Comparison of ENCODE assay signal across 8 mouse cellular contexts in the genomic region with DNA sequence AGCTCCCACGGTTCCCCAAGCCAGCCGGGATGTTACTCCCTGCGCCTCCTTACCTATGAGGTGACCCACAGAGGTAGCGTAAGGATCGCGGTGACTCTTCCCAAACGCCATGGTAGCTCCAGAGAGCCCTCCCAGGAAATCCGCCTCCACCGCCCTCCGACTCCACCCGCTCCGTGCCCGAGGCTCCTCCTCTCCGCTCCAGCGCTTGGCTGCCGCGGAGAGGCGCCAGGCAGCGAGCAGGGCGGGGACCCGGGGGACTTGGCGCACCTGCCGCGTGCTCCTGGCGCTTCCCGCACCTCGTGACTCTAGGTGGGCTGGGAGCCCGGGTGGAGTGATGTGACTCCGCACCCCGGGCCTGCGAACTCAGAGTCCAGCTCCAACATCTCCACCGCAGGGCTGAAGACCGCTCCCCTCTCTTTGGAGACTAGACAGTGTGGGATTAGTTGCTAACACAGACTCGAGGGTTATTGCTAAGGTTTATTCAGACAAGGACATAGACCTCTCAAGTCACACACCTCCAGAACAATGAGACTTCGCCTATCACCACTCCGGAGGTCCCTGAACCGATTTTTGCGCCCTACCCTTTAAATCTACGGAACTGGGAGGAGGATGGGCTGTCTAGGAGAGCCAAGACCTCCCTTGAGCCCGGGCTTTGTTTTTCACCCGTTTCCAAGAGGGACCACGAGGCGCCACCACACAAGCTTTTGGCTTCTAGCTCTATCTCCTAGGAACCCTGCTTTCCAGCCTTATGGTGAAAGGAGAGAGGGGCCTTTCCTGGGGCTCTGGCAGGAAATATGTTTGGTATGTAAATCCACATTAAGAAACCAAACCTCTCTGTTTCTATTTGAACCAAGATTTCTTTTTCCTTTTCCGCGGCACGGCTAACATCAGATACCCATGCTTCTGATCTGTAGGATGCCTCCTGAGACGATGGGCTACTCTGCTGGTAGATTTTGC. TPM values are rescaled to one million over a fixed set of nuclear protein-coding genes. Genes with fewer than 3 reads are reported as not detected.
DNase-seq lines count a peak whose midpoint lies in the region; ATAC-seq and TF ChIP-seq lines count a peak whose summit lies in the region.

A gene (minus strand): TSS at position 907 of the 957 bp plus-strand sequence.

- TF ChIP-seq CTCF in ES-Bruce4 (IDR thresholded peaks at IDR 0.05; ENCODE audit: low read depth, low read length) = no peak

- H3K9ac ChIP-seq in ES-Bruce4 (ENCODE audit: low read depth, poor library complexity, severe bottlenecking) = peak within 1 kb of the TSS; percentile 60
- peak within 1 kb of the TSS; percentile 56 for H3K9ac ChIP-seq in forebrain, embryonic 13.5 days
- H3K9ac ChIP-seq in heart, embryonic 16.5 days (ENCODE audit: low read length) = peak within 1 kb of the TSS; percentile 78
- H3K9ac ChIP-seq in liver, embryonic 12.5 days = peak within 1 kb of the TSS; percentile 84

- 7% methylated on average over 47 of the region's 47 CpGs for WGBS in forebrain, embryonic 13.5 days
- 5% methylated on average over 47 of the region's 47 CpGs for WGBS in heart, embryonic 16.5 days
- 6% methylated on average over 47 of the region's 47 CpGs for WGBS in liver, embryonic 12.5 days (ENCODE audit: insufficient replicate concordance)

- H3K4me1 ChIP-seq in ES-Bruce4 (ENCODE audit: control insufficient read depth, insufficient read depth, low read length) = no peaks in the 10 kb centered on the region
- H3K4me1 ChIP-seq in forebrain, embryonic 13.5 days = peaks cover 10% of the 10 kb centered on the region; the same call in 1 of the 2 replicates
- H3K4me1 ChIP-seq in heart, embryonic 16.5 days (ENCODE audit: control insufficient read depth, insufficient read depth, low read length) = peaks cover 10% of the 10 kb centered on the region
- H3K4me1 ChIP-seq in liver, embryonic 12.5 days = peaks cover 50% of the 10 kb centered on the region

- peak; percentile 64 for DNase-seq in cerebellum, adult 11 months
- peak; percentile 83 to 90 for DNase-seq in kidney, postnatal 36 days
- DNase-seq in neural tube, embryonic 10.5 days (ENCODE audit: extremely low spot score, low spot score) = peak; percentile 81
- DNase-seq in telencephalon, adult 2 months (ENCODE audit: low read depth, low spot score) = peak; percentile 62

- no peaks in the 10 kb centered on the region for H3K9me3 ChIP-seq in ES-Bruce4 (replicated peaks; ENCODE audit: control insufficient read depth, insufficient read depth, low read length, poor library complexity, severe bottlenecking)
- H3K9me3 ChIP-seq in forebrain, embryonic 13.5 days (replicated peaks) = no peaks in the 10 kb centered on the region
- H3K9me3 ChIP-seq in heart, embryonic 16.5 days (replicated peaks; ENCODE audit: control insufficient read depth, low read length) = no peaks in the 10 kb centered on the region
- H3K9me3 ChIP-seq in liver, embryonic 12.5 days (replicated peaks) = no peaks in the 10 kb centered on the region

- TF ChIP-seq POLR2A in ES-Bruce4 (IDR thresholded peaks at IDR 0.05; ENCODE audit: insufficient read depth, low read length) = no peak

- H3K27me3 ChIP-seq in ES-Bruce4 (ENCODE audit: control insufficient read depth, insufficient read depth, low read length, poor library complexity, severe bottlenecking) = peaks cover 8% of the 10 kb centered on the region
- H3K27me3 ChIP-seq in forebrain, embryonic 13.5 days = 0 out of 2 replicates have a peak, but pooled peaks cover 4% of the 10 kb centered on the region
- no peaks in the 10 kb centered on the region for H3K27me3 ChIP-seq in heart, embryonic 16.5 days (ENCODE audit: control insufficient read depth, insufficient read depth, low read length)
- H3K27me3 ChIP-seq in liver, embryonic 12.5 days (replicated peaks) = no peaks in the 10 kb centered on the region

- ATAC-seq in forebrain, embryonic 13.5 days = peak; percentile 95
- peak; percentile 90 for ATAC-seq in heart, embryonic 16.5 days (replicated peaks; ENCODE audit: extremely low read depth, insufficient read depth, low FRiP score)
- ATAC-seq in liver, embryonic 12.5 days = peak; percentile 94

- peak within 1 kb of the TSS; percentile 77 for H3K4me2 ChIP-seq in forebrain, embryonic 13.5 days
- H3K4me2 ChIP-seq in heart, embryonic 16.5 days (ENCODE audit: low read depth, low read length) = peak within 1 kb of the TSS; percentile 97
- H3K4me2 ChIP-seq in liver, embryonic 12.5 days = peak within 1 kb of the TSS; percentile 87

- peaks cover 2% of the 10 kb centered on the region; the same call in 1 of the 2 replicates for H3K36me3 ChIP-seq in ES-Bruce4 (ENCODE audit: control insufficient read depth, insufficient read depth, low read length, poor library complexity, severe bottlenecking)
- H3K36me3 ChIP-seq in forebrain, embryonic 13.5 days (ENCODE audit: poor library complexity, severe bottlenecking) = no peaks in the 10 kb centered on the region
- 0 out of 2 replicates have a peak, but pooled peaks cover 5% of the 10 kb centered on the region for H3K36me3 ChIP-seq in heart, embryonic 16.5 days (ENCODE audit: control insufficient read depth, insufficient read depth)
- peaks cover 26% of the 10 kb centered on the region for H3K36me3 ChIP-seq in liver, embryonic 12.5 days

- H3K27ac ChIP-seq in ES-Bruce4 (ENCODE audit: insufficient read depth, low read length) = no peak within 1 kb of the TSS
- no peak within 1 kb of the TSS; the same call in 1 of the 2 replicates for H3K27ac ChIP-seq in forebrain, embryonic 13.5 days
- peak within 1 kb of the TSS; percentile 20; the same call in 1 of the 2 replicates for H3K27ac ChIP-seq in heart, embryonic 16.5 days (ENCODE audit: low read length)
- H3K27ac ChIP-seq in liver, embryonic 12.5 days = peak within 1 kb of the TSS; percentile 78

- H3K4me3 ChIP-seq in ES-Bruce4 (ENCODE audit: low read depth, low read length) = peak within 1 kb of the TSS; percentile 92
- H3K4me3 ChIP-seq in forebrain, embryonic 13.5 days = peak within 1 kb of the TSS; percentile 63
- peak within 1 kb of the TSS; percentile 72 for H3K4me3 ChIP-seq in heart, embryonic 16.5 days (ENCODE audit: low read length)
- peak within 1 kb of the TSS; percentile 77 for H3K4me3 ChIP-seq in liver, embryonic 12.5 days

- TF ChIP-seq EP300 in ES-Bruce4 (IDR thresholded peaks at IDR 0.05; ENCODE audit: insufficient read depth, low read depth, low read length) = no peak

RNA-seq across cellular contexts. Expression of the gene that starts here (rescaled TPM):
- polyA plus RNA-seq in ES-Bruce4 (2011; ENCODE audit: insufficient read depth, insufficient read length, low read depth, missing spikeins) = 91.5 and 93.5 TPM in 2 replicates
- 12.7 and 13.0 TPM in 2 replicates for polyA plus RNA-seq in forebrain, embryonic 13.5 days (2015; fragmentation: Nextera tagmentation; extraction: Ambion mirVana)
- 28.7 and 31.2 TPM in 2 replicates for polyA plus RNA-seq in heart, embryonic 16.5 days (2015; fragmentation: Nextera tagmentation; extraction: Ambion mirVana)
- 60.4 and 64.9 TPM in 2 replicates for polyA plus RNA-seq in liver, embryonic 12.5 days (2016; fragmentation: Nextera tagmentation; extraction: Ambion mirVana)

Comparison
In these comparisons a context has a peak if more than half of its experiments do, and no peak if none do; other contexts are left out.
1. H3K27ac ChIP-seq: peak in heart, embryonic 16.5 days (single experiment) and liver, embryonic 12.5 days (single experiment); none in ES-Bruce4 (single experiment) and forebrain, embryonic 13.5 days (single experiment).
2. Peak in every context shown above with its lines, with median percentiles within 50 percentile points of each other: H3K4me3 ChIP-seq, H3K9ac ChIP-seq, DNase-seq, ATAC-seq and H3K4me2 ChIP-seq.